Mouse (Mus musculus) lung, adult 10 weeks (tissue): Measurements from ENCODE around the gene Zfyve9. TPM values are rescaled to one million over a fixed set of nuclear protein-coding genes. Genes with fewer than 3 reads are reported as not detected.

Experiments
- polyA plus RNA-seq: library from polyadenylated mRNA; stranded (reverse); fragments of 350-450 nt; fragmentation: Illumina TruSeq; extraction: RNeasy Lipid Tissue Mini Kit (QIAGEN cat#74804); gene quantifications from one replicate; pipeline ENCODE4 v1.2.3, GENCODE M21; 2014; ENCODE audit warnings: low read depth, low replicate concordance; ENCODE audit not compliant: insufficient read depth

Gene Zfyve9
- polyA plus RNA-seq: 7.8 TPM

GRCm38 (mm10) chr4:108780057-108780863, at the start of gene Zfyve9:
Zfyve9 (minus strand) TSS chr4:108780798.

GRCm38 (mm10) chr4:108719349-108719748, 61.2 kb downstream of the Zfyve9 start, which contains the start of gene 3110021N24Rik:
3110021N24Rik (plus strand) TSS chr4:108719649.

GRCm38 (mm10) chr4:108619587-108620341, 160.8 kb downstream of the Zfyve9 start, which contains the start of gene Cc2d1b:
Cc2d1b (plus strand) TSS chr4:108619940.

Other genes with a start within 250 kb of the Zfyve9 start
- 34.9 TPM for gene Prpf38a, start 201.5 kb downstream of the Zfyve9 start, polyA plus RNA-seq
- gene Orc1, start 201.4 kb downstream of the Zfyve9 start, polyA plus RNA-seq: 0.25 TPM
- 16.9 TPM for gene Cc2d1b, start 160.9 kb downstream of the Zfyve9 start, polyA plus RNA-seq
- not detected for gene 3110021N24Rik, start 61.1 kb downstream of the Zfyve9 start, polyA plus RNA-seq
- 72.7 TPM for gene Btf3l4, start 52.8 kb upstream of the Zfyve9 start, polyA plus RNA-seq
- 45.3 TPM for gene Txndc12, start 53.8 kb upstream of the Zfyve9 start, polyA plus RNA-seq
- 18.8 TPM for gene Kti12, start 67.0 kb upstream of the Zfyve9 start, polyA plus RNA-seq
- gene A730015C16Rik, start 67.8 kb upstream of the Zfyve9 start, polyA plus RNA-seq: not detected
- gene Rab3b, start 98.3 kb upstream of the Zfyve9 start, polyA plus RNA-seq: 0.72 TPM
- gene Nrd1, start 219.9 kb upstream of the Zfyve9 start, polyA plus RNA-seq: 51.8 TPM